Mouse (Mus musculus): Measurements from ENCODE around the gene Dmap1. TPM values are rescaled to one million over a fixed set of nuclear protein-coding genes. Genes with fewer than 3 reads are reported as not detected.

Gene Dmap1
- polyA plus RNA-seq, 1 experiment: 35.1 TPM

DNA sequence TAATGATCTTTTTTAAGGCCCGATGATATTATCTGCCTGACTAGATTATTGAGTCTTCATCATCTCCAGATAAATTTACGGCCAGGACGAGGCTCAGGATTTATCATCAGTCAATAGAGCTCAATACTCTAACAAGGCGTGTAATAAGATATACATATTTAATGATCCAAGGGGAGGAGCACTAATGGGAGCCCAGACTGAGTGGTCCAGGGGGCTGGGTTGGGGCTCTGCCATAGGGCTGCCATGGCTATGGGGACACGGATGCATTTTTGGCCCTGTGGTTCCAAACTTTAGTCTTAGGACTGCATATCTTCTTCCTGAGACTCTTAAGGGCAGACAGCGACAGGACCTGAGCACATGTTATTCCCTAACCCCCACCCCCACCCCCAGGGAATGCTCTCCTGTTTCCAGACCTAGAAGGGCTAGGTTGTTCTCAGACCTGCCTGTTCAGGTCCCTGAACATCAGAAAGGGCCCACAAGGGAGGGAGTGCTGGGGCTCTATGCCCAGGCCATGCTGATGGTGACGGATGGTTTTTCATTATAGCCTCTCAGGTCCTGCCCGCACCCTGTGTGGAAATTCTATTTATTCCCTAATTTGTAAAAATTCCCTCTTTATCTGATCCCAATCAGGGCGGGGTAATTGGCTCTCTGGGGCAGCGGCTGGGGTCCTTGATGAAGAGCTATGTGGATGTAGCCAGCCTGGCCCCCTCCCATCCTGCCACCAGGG is 17.5 kb downstream of the Dmap1 start:
- TF ChIP-seq GATA1 (IDR thresholded peaks at IDR 0.05; ENCODE audit: low read length): no peak

DNA sequence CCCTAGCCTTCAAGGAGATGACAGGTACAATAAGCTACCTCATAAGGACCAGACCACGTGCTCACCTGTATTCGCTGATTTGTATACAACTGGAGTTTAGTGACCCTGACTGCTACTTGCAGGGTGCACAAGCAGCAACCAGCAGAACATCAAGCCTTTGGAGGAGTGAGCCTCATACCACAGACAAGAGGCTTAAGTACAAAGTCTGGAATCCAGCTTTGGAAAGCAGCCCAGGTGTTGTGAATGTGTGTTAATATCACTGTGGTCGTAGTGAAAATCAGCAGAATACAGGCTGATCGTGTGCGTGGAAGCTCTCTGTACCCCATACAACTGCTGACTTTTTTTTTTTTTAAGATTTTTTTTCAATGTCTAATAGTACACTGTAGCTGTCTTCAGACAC is 22.1 kb downstream of the Dmap1 start:
- no peak for TF ChIP-seq GATA1 (IDR thresholded peaks at IDR 0.05; ENCODE audit: low read length)

DNA sequence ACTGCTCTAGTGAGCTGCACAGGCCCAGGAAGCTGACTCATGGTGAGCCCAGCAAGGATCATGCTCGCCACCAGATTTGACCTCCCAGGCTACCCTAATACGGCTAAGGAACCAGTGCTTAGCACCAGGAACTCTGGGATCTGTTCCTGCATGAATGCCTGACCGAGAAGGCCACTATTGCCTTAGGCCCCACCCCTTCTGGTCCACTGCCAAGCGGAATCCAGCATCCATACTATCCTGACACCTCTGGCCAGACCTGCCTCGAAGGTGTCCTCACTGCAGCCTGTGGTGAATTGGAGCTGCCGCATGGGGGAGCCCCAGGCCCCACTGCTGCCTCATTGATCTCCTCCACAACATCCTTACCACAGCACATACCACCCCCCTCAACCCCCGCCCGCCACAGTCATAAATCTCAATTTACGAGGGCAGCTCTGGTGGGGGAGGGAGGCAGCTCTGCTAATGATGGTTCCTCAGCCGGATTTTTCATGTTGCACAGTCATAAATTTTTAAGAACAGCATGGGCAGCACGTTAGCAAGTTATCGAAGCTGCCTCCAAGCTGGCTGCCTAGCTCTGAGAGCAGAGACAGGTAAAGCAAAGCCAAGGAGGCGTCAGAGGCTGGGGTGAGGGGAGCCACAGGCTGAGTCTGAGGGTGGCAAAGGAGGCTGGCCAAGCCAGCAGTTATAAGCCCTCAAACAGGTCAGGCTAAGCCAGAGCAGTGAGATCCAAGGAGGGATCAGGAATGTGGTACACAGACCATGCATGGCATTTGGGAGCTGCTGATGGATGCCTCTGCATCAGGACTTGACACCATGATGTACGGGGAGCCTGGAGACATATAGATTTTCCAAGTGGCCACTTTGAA is 23.3 kb downstream of the Dmap1 start:
- no peak for TF ChIP-seq GATA1 (IDR thresholded peaks at IDR 0.05; ENCODE audit: low read length)

DNA sequence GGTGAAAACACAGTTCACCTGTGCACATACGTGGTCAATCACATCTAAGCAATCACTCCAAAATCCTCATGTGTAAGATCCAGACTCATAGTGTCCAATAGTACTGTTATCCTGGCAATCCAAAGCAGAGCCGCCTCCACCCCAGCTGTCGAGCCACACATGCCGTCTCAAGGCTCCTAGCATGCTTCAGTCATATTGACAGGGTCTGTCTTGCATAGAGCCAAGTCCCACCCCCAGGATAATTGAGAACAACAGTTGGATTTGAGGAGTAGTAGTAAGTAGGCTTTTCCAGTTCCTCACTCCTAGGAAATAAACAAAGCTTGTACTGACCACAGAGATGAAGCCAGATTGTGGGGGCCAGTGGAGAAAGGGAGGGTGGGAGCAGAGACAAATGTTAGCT is 24.4 kb downstream of the Dmap1 start:
- no peak for TF ChIP-seq GATA1 (IDR thresholded peaks at IDR 0.05; ENCODE audit: low read length)

DNA sequence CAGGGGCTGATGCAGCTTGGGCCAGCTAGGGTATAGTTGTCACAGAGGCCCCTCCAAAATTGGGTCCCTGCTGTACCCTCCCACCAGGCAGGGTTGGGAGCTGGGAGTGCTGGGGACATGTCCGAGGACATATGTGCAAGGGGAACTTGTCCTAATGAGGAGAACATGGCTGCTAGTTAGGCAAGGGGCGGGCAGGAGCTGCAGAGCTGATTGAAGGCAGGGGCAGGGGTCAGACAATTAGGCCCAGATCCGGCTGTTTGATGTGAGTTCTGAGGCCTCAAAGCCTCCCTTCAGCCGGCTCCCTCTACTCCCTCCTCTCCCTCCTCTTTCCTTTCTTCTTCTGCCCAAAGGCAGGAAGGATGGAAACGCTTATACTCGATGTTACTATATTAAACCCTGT is 25.1 kb downstream of the Dmap1 start:
- no peak for TF ChIP-seq GATA1 (IDR thresholded peaks at IDR 0.05; ENCODE audit: low read length)

DNA sequence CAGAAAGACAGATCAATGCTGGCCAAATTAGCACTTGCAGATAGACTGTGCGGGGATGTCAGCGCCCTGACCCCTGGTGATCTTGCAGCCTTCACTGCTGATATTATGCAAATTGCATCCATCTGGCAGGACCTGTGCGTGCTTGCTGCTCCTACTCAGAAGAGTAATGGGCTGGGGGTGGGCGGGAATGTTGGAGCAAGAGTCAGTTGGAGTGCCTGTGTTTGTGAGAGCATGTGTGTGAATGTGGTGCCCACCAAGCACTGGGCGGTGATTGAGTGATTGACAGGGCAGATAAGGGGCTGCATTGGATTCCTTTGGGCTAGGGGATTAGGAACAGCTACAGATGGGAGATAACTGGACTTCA is 26.6 kb downstream of the Dmap1 start:
- no peak for TF ChIP-seq GATA1 (IDR thresholded peaks at IDR 0.05; ENCODE audit: low read length)

DNA sequence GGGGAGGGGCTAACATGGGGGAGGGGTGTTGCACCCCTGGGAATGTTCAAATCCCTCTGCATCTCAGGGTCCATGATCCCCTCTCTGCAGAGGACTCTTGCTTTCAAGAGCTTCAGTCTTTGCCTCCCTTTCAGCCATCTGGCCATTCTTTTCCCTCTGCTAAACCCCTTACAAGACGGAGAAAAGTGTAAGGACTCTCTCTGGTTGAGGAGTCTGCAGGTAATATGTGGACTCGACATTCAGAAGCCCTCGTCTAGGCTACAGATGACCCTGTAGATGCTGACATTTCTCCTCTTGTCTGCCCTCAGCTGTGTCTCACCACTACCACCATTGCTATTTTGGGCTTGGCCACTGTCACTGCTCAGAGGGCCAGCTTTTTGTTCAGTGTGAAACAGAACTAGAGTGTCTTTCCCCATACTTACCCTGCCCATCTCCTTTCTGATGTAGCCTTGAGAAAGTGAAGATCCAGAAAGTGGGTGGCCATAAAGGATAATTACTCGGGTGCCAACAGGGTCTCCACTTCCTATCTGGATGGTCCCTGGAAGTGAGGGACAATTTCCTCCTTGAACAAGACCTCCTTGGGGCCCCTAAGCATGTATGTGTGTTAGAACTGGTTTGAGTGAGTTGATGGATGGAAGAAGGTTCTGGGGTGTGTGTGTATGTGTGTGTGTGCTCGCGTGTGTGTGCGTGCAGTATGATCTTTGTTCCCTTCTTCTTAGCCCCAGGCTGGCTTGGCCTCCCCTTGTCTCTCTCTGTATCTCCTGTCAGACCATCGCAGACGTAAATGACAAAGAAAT is 27.2 kb downstream of the Dmap1 start:
- TF ChIP-seq GATA1 (IDR thresholded peaks at IDR 0.05; ENCODE audit: low read length): no peak

DNA sequence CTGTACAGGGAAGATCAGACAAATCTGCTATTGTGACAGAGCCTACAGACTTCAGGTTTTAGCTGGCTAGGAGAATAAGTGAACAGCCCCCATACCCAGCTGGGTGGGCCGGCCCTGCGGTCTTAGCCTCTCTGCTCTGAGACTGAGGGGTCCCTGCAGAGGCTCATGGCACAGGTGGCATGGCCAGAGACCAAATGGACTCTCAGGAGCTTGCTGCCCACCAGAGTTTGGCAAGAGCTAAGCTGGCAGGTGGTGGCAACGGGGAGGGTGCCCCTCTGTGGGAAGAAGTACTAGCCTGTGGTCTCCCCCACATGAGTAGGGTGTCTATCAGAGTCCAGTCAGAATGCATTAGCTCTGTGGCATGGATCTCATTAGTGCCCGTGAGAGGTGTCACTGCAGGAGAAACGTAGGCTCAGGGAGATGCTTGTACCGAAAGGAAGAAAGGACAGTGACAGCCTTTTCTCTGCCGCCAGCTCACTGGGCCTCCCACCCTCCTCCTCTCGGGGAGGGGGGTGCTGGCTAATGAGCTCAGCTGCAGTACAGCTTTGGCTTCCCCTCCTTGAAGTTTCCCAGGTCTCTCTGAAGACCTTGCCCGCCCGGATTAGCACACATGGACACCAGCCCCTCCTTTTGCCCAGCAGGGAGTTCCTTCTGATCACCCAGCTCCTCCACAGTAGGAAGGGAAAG is 27.9 kb downstream of the Dmap1 start:
- no peak for TF ChIP-seq GATA1 (IDR thresholded peaks at IDR 0.05; ENCODE audit: low read length)

DNA sequence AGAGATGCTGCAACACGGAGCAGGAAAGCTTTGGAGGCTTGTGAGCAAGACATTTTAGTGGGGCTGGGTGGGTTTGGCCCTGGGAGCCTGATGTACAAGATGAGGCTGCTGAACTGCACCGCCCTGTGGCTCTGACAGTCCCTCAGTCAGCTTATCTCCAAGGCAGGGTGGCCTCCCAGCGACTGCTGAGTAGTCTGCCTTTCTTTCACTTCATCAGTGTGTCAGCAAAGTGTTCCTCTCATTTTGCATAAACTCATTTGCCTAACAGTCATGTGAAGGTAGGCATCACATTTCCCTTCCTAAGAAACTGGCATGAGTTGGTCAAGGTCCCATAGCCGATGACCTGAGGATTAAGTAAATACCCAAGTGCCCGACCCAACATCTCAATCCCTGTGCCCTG is 29.3 kb downstream of the Dmap1 start:
- no peak for TF ChIP-seq GATA1 (IDR thresholded peaks at IDR 0.05; ENCODE audit: low read length)

DNA sequence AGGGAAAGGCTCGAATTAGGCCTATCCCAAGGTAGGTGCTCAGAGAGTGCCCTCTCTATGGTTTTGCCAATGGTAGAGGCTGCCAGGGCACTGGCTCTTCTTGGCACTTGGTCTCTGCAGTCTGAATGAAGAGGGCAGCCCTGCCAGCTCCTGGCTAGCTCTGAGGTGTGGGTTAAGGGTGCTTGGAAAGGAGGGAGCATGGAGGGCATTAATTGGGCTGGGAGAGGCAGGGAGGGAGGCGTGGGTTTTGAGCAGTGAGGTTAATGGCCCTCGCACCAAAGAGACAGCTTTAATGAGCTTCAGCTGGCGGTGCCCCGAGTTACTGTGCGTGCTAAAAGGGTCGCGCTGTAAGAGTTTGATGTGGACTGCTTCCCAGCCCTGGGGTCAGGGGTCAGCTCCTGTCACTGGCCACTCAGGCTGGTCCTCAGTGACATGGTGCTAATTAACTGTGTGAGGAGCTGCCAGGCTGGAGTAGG is 30.4 kb downstream of the Dmap1 start:
- no peak for TF ChIP-seq GATA1 (IDR thresholded peaks at IDR 0.05; ENCODE audit: low read length)

DNA sequence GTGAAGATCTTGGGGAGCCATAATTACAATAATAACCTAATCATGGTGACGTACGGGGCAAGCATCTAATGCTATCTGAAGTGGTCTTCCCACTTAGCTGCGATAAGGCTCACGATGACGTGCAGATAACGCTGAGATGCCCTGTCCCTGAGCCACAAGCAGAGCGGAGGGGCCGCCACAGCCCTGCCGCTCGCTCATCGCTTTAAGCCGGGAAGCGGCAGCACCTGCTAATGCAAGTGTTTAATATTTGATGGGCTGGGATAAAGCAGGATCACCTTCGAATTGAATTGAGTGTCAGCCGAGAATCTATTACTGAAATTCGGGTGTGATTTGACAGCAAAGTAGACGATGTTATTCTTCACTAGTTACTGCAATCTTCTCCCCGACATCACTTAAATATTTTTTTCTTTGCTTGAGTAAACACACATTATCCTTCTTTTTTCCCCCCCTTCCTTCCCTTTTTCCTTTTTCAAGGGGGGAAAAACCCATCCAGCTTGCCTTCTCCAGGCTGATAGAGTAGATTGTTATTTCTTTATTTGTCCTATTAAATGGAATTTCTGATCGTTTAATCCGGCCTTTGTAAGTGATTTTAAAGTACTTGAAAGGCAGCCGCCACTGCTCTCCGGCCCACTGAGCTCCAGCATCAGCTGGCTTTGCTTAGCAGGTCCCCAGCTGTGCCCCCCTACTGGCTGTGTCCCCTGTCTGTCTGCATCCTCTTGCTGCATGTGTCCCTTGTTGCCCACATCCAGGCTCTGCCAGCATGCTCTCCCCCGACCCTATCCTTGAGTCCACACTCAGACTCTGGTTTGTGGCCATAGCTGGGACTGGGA is 34.9 kb downstream of the Dmap1 start:
- no peak for TF ChIP-seq GATA1 (IDR thresholded peaks at IDR 0.05; ENCODE audit: low read length)

DNA sequence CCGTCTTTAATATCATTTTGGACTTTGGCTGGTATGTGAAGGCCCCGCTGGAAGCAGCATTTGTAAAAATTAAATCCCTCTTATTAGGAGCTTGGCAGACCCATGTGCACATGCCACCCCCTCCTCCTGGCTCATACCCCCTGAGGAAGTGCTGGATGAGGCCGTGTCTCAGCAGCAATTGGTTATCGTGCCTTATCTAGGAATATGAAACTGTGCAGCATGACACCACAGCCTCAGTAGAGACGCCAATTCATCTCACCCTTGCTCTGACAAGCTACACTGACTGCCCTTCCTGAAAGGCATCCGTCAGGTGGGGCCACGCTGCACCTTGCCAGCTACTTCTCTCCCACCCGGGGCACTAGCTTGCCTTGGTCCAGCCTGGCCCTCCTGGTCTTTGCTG is 35.6 kb downstream of the Dmap1 start:
- no peak for TF ChIP-seq GATA1 (IDR thresholded peaks at IDR 0.05; ENCODE audit: low read length)

DNA sequence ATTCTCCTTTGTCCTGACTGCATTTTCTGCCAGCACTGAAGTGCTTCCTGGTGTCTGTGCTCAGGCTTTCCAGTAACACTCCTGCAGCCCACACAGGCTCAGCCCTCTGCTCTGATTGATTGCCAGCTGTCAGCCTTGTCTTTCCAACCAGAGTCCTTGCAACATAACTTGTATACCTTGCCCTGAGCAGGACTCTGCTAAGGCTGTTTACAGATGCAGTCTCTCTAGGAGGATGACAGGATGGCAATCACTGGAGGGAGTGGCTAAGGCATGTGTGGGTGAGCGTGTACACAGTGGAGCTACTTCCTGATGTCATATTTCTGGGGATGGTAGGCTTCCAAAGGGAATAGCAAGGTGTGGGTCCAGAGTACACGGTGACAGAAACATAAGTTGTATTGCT is 36.2 kb downstream of the Dmap1 start:
- no peak for TF ChIP-seq GATA1 (IDR thresholded peaks at IDR 0.05; ENCODE audit: low read length)

DNA sequence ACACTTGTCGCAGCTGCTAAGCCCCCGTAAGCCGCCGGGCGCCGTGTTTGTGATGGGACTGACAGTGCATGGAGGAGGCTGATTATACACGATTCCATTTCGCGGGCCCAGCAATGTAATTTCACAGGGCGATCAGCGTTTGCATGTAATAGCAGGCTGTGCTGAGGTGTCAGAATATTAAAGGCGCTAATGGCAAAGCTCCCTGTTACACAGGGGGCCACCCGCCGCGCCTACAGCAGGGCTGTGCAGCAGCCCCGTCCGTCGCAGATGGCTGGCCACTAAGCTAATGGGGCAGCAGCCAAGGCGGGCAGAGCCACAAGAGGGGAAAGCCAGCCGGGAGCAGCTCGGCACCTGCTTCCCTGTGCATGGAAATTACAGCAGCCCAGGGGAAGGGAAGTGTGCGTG is 37.0 kb downstream of the Dmap1 start:
- TF ChIP-seq GATA1 (IDR thresholded peaks at IDR 0.05; ENCODE audit: low read length): no peak

DNA sequence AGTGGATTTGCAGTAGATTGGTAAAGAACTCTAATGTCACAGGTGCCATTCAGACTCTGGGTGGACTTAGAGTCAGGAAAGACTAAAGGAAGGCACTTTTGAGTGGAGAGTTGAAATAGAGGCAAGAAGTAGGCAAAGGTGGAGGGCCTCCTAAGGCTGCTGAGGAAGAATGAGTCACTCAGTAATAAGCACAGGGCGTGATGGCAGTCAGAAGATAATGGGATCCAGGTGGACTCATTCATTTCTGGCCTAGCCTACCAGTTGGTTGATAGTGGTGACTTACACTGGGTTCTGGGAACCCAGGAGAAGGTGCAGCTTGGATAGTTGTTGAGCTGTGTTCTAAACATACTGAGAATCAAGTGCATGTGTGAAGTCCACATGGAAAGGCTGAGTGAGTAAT is 40.3 kb downstream of the Dmap1 start:
- TF ChIP-seq GATA1 (IDR thresholded peaks at IDR 0.05; ENCODE audit: low read length): no peak
